Mouse (Mus musculus) thymus, postnatal 14 days (tissue): ENCODE measurements around the gene Glis1.
"Not testable (repeated sequence)": the region's sequence is repeated elsewhere in the genome, so short reads cannot be mapped to it uniquely, and the experiment has no call there.

Experiments
- DNase-seq: peaks from one replicate; pipeline ENCODE4 v3.0.0; 2021

The Glis1 gene

GRCm38 (mm10) chr4:107589046-107589445 is 154.7 kb downstream of the Glis1 start:
- DNase-seq: no peak

DNA sequence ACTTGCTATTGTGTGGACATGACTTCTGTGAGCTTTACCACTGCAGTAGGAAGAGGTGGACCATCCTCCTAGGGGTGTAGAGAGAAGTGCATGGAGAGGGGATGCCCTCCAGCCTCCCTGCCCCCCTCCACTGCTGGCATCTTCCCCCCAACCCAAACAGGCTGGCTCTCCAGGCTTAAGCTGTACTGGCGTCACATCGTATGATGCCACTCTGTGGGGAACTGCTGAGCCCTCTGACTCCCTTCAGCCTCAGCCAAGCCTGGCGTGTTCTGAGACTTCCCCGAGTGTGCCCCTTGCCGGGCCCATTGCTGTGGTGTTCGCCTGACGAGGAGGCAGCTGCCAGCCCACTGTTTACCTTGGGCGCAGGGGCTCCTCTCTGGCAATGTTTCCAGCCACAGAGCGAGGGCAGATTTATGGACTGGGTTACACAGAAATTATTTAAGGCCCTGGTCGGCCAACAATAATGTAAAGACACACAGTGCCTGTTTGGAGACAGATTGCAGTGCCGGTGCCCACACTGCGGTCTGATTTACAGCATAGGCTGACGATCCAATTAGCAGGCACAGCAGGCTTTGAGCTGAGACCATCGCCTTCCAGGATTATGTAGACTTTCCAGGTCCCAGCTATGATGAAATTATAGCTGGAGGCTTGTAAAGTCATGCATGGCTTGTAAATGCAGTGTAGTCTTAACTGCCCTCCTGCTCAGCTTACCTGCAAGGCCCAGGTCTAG is 156.6 kb downstream of the Glis1 start:
- DNase-seq: no peak

DNA sequence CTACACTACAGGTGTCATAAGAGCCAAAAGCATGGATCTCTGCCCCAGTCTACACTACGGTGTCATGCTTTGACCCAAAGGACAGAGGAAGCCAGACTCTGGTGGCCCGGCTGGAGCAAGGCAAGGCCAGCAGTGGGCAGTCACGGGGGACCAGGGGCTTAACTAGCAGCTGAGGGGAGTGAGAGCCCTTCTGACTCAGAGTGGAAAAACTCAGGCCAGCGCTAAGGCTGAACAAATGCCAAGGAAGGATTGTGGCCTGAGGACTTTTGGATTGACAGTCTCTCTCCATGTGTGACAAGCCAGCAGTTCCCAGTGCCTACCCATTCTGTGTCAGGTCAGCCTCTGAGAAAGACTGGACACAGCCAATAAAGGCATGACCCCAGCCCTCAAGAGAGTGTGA is 159.0 kb downstream of the Glis1 start:
- DNase-seq: no peak

- DNase-seq: no peak
Measured at GRCm38 (mm10) chr4:107597226-107597897, 163.0 kb downstream of the Glis1 start.

DNA sequence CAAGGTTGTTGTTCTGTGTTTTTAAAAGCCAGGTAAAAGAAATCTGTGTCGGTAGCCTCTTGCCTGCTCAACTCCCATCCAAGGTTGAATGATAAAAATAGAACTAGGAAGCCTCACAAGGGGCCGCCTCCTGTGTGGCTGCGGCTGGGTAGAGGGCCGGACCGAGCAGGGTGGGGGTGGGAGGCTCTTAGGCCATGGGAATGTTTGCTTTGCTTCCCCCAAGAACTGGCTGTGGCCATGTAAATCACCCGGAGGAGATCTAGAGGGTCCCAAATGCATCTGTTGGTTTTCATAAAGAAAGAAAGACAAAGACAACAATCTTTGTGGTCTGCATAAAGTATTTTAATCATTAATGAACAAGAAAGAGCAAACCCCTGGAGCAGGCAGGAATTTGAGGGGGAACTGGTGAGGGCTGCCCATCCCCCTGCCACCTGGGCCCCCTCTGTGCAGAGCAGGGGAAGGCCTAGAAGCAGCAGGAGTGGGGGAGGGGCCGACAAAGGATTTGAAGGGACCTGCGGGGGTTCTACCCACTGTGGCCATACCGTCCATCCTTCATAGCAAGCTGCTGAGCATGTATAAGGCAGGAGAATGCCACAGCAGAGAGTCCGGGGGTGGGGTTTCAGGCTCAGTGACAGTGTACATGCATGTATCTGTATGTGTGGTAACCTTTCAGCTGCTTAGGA is 163.6 kb downstream of the Glis1 start:
- no peak for DNase-seq

GRCm38 (mm10) chr4:107598581-107598958 is 164.2 kb downstream of the Glis1 start:
- DNase-seq: not testable (repeated sequence)

GRCm38 (mm10) chr4:107602284-107602683 is 167.9 kb downstream of the Glis1 start:
- no peak for DNase-seq

GRCm38 (mm10) chr4:107602787-107603186 is 168.4 kb downstream of the Glis1 start:
- no peak for DNase-seq

GRCm38 (mm10) chr4:107603208-107603607 is 168.8 kb downstream of the Glis1 start:
- DNase-seq: no peak

GRCm38 (mm10) chr4:107605964-107606602 is 171.7 kb downstream of the Glis1 start:
- DNase-seq: peak; percentile 8

GRCm38 (mm10) chr4:107609775-107610174 is 175.4 kb downstream of the Glis1 start:
- DNase-seq: no peak

DNA sequence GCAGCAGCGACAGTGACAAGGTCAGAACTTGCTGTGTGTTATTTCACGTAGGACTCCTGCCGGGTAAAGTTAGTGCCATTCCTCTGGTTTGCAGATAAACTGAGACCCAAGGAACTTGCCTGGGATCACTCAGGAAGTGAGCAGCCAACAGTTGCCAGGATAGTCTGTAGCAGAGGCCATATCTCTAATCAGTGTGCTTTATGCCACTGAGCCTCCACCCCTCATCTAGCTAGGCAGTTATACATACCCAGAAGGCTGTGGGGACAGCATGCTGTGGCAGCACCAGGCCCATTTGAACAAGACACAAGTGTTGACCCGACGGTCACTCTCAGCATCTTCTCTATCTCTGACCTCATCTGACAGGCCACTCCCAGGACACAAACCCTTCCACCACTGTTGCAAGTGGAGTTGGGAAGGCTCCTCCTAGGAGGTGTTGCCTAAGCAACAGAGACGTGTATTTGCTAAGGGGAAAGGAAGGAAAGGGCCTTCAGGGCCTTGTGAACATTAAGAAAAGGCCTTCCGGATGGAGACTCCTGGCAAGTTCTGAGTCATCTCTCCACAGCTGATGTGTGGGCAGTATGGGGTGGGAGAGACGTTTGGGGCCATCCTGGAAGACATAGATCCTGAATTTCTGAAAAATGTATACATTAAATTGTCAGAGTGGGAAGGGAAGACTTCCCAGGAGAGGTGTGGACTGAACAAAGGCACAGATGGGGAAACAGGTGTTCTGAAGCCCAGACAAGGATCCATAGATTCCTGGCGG is 177.7 kb downstream of the Glis1 start:
- no peak for DNase-seq

DNA sequence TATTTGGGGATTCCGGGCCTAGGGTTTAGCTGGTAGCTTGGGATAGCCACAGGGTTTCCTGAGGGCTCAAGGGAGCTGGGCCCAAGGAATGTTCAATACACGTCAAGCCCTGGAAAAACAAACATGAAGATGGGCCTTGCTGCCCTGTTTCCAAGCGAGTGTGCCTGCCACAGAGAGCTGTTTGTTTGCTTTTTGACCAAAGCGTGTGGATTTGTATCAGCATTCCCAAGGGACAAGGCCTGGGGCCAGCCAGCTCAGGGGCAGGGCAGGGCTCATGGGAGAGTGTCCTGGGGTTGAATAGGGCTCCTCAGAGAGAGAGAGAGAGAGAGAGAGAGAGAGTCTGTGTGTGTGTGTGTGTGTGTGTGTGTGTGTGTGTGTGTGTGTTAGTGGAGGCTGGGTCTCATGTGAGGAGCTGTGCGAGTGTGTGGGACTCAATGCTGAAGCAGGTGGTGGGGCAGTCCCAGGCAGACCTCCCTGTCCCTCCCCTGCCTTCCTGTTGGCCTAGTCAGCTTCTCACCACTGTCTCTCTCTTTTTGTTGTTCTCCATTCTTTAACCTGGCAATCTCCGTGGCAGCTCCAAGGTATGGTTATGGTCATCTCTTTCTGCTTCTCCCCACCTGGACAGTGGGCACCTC is 183.3 kb downstream of the Glis1 start:
- DNase-seq: no peak

GRCm38 (mm10) chr4:107619487-107619886 is 185.1 kb downstream of the Glis1 start:
- DNase-seq: no peak

- DNase-seq: no peak
Measured at GRCm38 (mm10) chr4:107621366-107621765, 187.0 kb downstream of the Glis1 start.

DNA sequence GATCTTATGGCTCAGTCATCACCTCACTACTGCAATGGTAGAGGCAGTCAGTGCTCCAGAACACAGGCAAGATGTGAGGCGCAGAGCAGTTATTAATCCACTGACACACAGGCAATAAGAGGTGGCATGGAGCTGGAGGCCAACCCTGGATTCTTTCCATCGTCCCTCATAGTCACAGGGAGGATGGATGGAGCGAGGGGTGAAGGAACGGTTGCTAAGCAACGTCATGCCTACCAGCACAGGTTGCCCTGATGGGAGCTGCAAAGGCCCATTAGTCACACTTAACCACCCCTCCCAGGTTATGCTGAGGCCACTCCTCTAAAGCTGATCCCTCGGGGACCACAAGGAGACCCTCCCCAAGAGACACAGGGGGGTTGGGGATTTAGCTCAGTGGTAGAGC is 187.9 kb downstream of the Glis1 start:
- no peak for DNase-seq

GRCm38 (mm10) chr4:107623916-107624315 is 189.5 kb downstream of the Glis1 start:
- DNase-seq: no peak

DNA sequence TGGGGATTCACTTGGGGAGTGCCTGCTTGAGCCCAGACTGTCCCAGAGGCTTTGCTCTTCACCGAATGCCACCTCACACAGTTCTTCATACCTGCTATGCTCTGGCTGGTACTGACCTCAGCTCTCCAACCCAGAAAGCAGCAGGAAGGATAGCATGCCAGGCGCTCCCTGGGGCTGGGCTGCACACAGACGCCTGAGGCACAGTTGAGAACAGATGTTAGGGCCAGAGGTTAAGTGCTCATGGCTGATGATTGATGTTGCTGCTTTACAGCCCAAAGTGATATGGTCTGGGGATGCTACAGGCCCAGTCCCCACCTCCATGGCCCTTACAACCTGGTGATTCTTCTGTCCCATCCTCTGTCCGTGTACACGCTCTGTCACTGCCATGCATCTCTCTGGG is 190.6 kb downstream of the Glis1 start:
- DNase-seq: no peak

- DNase-seq: no peak
Measured at GRCm38 (mm10) chr4:107628226-107628625, 193.8 kb downstream of the Glis1 start.

- DNase-seq: no peak
Measured at GRCm38 (mm10) chr4:107628921-107629411, 194.6 kb downstream of the Glis1 start.

- no peak for DNase-seq
Measured at GRCm38 (mm10) chr4:107634631-107635030, 200.2 kb downstream of the Glis1 start.

DNA sequence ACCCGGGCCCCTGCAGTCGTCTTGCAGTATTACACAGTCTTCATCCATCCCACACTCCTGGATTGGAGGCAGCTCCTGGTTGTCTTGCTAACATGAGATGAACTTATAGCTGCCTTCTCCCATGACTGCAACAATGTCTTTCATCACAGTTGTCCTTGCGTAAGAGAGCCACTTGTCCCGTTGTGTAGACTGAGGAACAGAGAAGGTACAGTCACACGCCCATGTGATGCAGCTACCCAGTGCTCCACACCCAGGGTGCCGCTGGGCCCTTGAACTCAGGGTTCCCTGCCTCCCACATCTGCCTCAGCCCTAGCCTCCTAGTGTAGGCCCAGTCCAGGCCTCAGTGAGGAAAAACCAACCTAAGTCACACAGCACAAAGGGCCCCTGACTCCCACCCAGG is 201.7 kb downstream of the Glis1 start:
- no peak for DNase-seq
